Mouse (Mus musculus) thymus, postnatal 25 days (tissue): ENCODE results near the gene Chrnd.

ENCODE experiments used
- DNase-seq: peaks from one replicate; pipeline ENCODE4 v3.0.0; 2022

The Chrnd gene

GRCm38 (mm10) chr1:87190429-87190828 is at the start of gene Chrnd:
Chrnd (plus strand) TSS chr1:87190607.
- DNase-seq, result no peak

- DNase-seq, result no peak
Measured at GRCm38 (mm10) chr1:87141550-87141949, 48.9 kb upstream of the Chrnd start.

- no peak for DNase-seq
Measured at GRCm38 (mm10) chr1:87142456-87142855, 48.0 kb upstream of the Chrnd start.

- DNase-seq, result no peak
Measured at GRCm38 (mm10) chr1:87143141-87143540, 47.3 kb upstream of the Chrnd start.

GRCm38 (mm10) chr1:87149422-87149821 is 41.0 kb upstream of the Chrnd start:
- no peak for DNase-seq

GRCm38 (mm10) chr1:87151286-87151685 is 39.1 kb upstream of the Chrnd start:
- DNase-seq, result no peak

GRCm38 (mm10) chr1:87153776-87154500 is 36.5 kb upstream of the Chrnd start:
- no peak for DNase-seq

GRCm38 (mm10) chr1:87154501-87155120 is 35.8 kb upstream of the Chrnd start:
- DNase-seq, result no peak

- DNase-seq, result no peak
Measured at GRCm38 (mm10) chr1:87155531-87156198, 34.7 kb upstream of the Chrnd start.

- no peak for DNase-seq
Measured at GRCm38 (mm10) chr1:87156199-87156587, 34.2 kb upstream of the Chrnd start, which contains the start of gene Ecel1. Ecel1 (minus strand) TSS chr1:87156521.

- no peak for DNase-seq
Measured at GRCm38 (mm10) chr1:87159396-87159795, 31.0 kb upstream of the Chrnd start.

GRCm38 (mm10) chr1:87164164-87164795 is 26.1 kb upstream of the Chrnd start:
- DNase-seq, result no peak

GRCm38 (mm10) chr1:87164796-87165184 is 25.6 kb upstream of the Chrnd start:
- no peak for DNase-seq

- no peak for DNase-seq
Measured at GRCm38 (mm10) chr1:87170458-87170857, 19.9 kb upstream of the Chrnd start.

- no peak for DNase-seq
Measured at GRCm38 (mm10) chr1:87171312-87171711, 19.1 kb upstream of the Chrnd start.

GRCm38 (mm10) chr1:87172316-87172715 is 18.1 kb upstream of the Chrnd start:
- DNase-seq, result no peak

- DNase-seq, result peak; percentile 67
Measured at GRCm38 (mm10) chr1:87174006-87174955, 16.1 kb upstream of the Chrnd start.

GRCm38 (mm10) chr1:87175852-87176292 is 14.5 kb upstream of the Chrnd start:
- no peak for DNase-seq

GRCm38 (mm10) chr1:87180896-87181295 is 9.5 kb upstream of the Chrnd start:
- DNase-seq, result no peak

- no peak for DNase-seq
Measured at GRCm38 (mm10) chr1:87183013-87183412, 7.4 kb upstream of the Chrnd start, which contains the start of gene Prss56. Prss56 (plus strand) TSS chr1:87183313.

GRCm38 (mm10) chr1:87183998-87184750 is 6.2 kb upstream of the Chrnd start:
- DNase-seq, result no peak
